ENCODE assay signal across 8 mouse cellular contexts in genomic region chr17:35163326-35164081, GRCm38 (mm10). TPM values are rescaled to one million over a fixed set of nuclear protein-coding genes. Genes with fewer than 3 reads are reported as not detected.
DNase-seq lines count a peak whose midpoint lies in the region; ATAC-seq and TF ChIP-seq lines count a peak whose summit lies in the region.

No protein-coding gene starts in this region.

- no peak for TF ChIP-seq POLR2A in cerebellum, adult 2 months (IDR thresholded peaks at IDR 0.05; ENCODE audit: borderline replicate concordance, insufficient read depth, low read length)
- TF ChIP-seq POLR2A in spleen, adult 2 months (IDR thresholded peaks at IDR 0.05; ENCODE audit: low read depth, low read length) = no peak

- no peak for DNase-seq in cerebellum, adult 2 months
- no peak for DNase-seq in cerebellum, postnatal 25 days
- DNase-seq in spleen, adult 2 months (ENCODE audit: low read depth in 1 of 2, low spot score in 2 of 2) = no peak
- DNase-seq in spleen, postnatal 4 days (ENCODE audit: low spot score in 2 of 2) = no peak
- no peak for DNase-seq in limb, embryonic 11.5 days (ENCODE audit: low spot score)
- DNase-seq in embryo, embryonic 9.5 days (ENCODE audit: extremely low spot score) = no peak
- DNase-seq in layer of hippocampus, postnatal 14 days (ENCODE audit: low spot score in 2 of 2) = no peak

- H3K36me3 ChIP-seq in spleen, adult 2 months (ENCODE audit: control insufficient read depth, insufficient read depth, low read length) = peaks cover 34% of the 10 kb centered on the region
- peaks cover 35% of the 10 kb centered on the region for H3K36me3 ChIP-seq in limb, embryonic 11.5 days (ENCODE audit: control insufficient read depth, insufficient read depth, low read length)
- H3K36me3 ChIP-seq in stomach, embryonic 15.5 days = peaks cover 35% of the 10 kb centered on the region

- no peak for ATAC-seq in limb, embryonic 11.5 days (ENCODE audit: insufficient number of reproducible peaks, low FRiP score, low TSS enrichment, low read depth)
- ATAC-seq in stomach, embryonic 15.5 days (ENCODE audit: insufficient read depth, low FRiP score, low read depth) = no peak

- peak overlapping the region; percentile 96 for H3K4me2 ChIP-seq in limb, embryonic 11.5 days (ENCODE audit: low read depth, severe bottlenecking)
- peak overlapping the region; percentile 76 for H3K4me2 ChIP-seq in stomach, embryonic 15.5 days

- peak overlapping the region; percentile 98 for H3K4me3 ChIP-seq in cerebellum, adult 2 months (replicated peaks; ENCODE audit: insufficient read depth, low read depth, low read length)
- peak overlapping the region; percentile 84 for H3K4me3 ChIP-seq in spleen, adult 2 months (ENCODE audit: extremely low read depth, insufficient read depth, insufficient read length)
- peak overlapping the region; percentile 100 for H3K4me3 ChIP-seq in limb, embryonic 11.5 days (ENCODE audit: low read depth, low read length)
- peak overlapping the region; percentile 100 for H3K4me3 ChIP-seq in stomach, embryonic 15.5 days (replicated peaks)

- H3K4me1 ChIP-seq in cerebellum, adult 2 months (ENCODE audit: control insufficient read depth, insufficient read depth, low read length) = peaks cover 13% of the 10 kb centered on the region; the same call in 1 of the 2 replicates
- peaks cover 6% of the 10 kb centered on the region; the same call in 1 of the 2 replicates for H3K4me1 ChIP-seq in spleen, adult 2 months (ENCODE audit: control insufficient read depth, insufficient read depth, insufficient read length)
- H3K4me1 ChIP-seq in limb, embryonic 11.5 days (ENCODE audit: control insufficient read depth, insufficient read depth, low read length) = peaks cover 11% of the 10 kb centered on the region; the same call in 1 of the 2 replicates
- peaks cover 16% of the 10 kb centered on the region for H3K4me1 ChIP-seq in stomach, embryonic 15.5 days

- TF ChIP-seq CTCF in cerebellum, adult 2 months (IDR thresholded peaks at IDR 0.05; ENCODE audit: borderline replicate concordance, insufficient read depth, low read depth, low read length) = no peak
- no peak for TF ChIP-seq CTCF in spleen, adult 2 months (IDR thresholded peaks at IDR 0.05; ENCODE audit: extremely low read depth, insufficient read depth, insufficient read length, insufficient replicate concordance)

- 2% methylated on average over 8 of the region's 8 CpGs for WGBS in cerebellum, adult 2 months
- WGBS in spleen, adult 2 months = 8% methylated on average over 8 of the region's 8 CpGs
- WGBS in limb, embryonic 11.5 days = 19% methylated on average over 8 of the region's 8 CpGs
- 8% methylated on average over 8 of the region's 8 CpGs for WGBS in stomach, embryonic 15.5 days

- H3K9ac ChIP-seq in limb, embryonic 11.5 days (ENCODE audit: low read length) = peak overlapping the region; percentile 99
- H3K9ac ChIP-seq in stomach, embryonic 15.5 days = peak overlapping the region; percentile 100

- no peaks in the 10 kb centered on the region for H3K27me3 ChIP-seq in cerebellum, adult 2 months (ENCODE audit: control insufficient read depth, insufficient read depth, low read length)
- H3K27me3 ChIP-seq in spleen, adult 2 months (ENCODE audit: control insufficient read depth, insufficient read depth, low read length) = no peaks in the 10 kb centered on the region
- H3K27me3 ChIP-seq in limb, embryonic 11.5 days (ENCODE audit: control insufficient read depth, insufficient read depth, low read length) = no peaks in the 10 kb centered on the region
- H3K27me3 ChIP-seq in stomach, embryonic 15.5 days (replicated peaks) = no peaks in the 10 kb centered on the region

- no peaks in the 10 kb centered on the region for H3K9me3 ChIP-seq in limb, embryonic 11.5 days (ENCODE audit: control insufficient read depth, low read length)
- H3K9me3 ChIP-seq in stomach, embryonic 15.5 days = no peaks in the 10 kb centered on the region

- peak overlapping the region; percentile 82; the same call in 1 of the 2 replicates for H3K27ac ChIP-seq in cerebellum, adult 2 months (ENCODE audit: insufficient read depth, low read length)
- H3K27ac ChIP-seq in spleen, adult 2 months (ENCODE audit: insufficient read depth, low read length) = peak overlapping the region; percentile 86; the same call in 1 of the 2 replicates
- peak overlapping the region; percentile 42; the same call in 1 of the 2 replicates for H3K27ac ChIP-seq in limb, embryonic 11.5 days (replicated peaks; ENCODE audit: low read depth, low read length)
- peak overlapping the region; percentile 94 for H3K27ac ChIP-seq in stomach, embryonic 15.5 days

RNA-seq across cellular contexts. Expression of gene Prrc2a, which starts 1.2 kb away (rescaled TPM):
- 277 and 289 TPM in 2 replicates for polyA plus RNA-seq in cerebellum, adult 2 months (2012; rRNA removed)
- 362 and 462 TPM in 2 replicates for polyA plus RNA-seq in spleen, adult 2 months (2012; rRNA removed)
- 215 and 234 TPM in 2 replicates for polyA plus RNA-seq in limb, embryonic 11.5 days (2014; fragmentation: Nextera tagmentation; extraction: Ambion mirVana)
- 148 and 172 TPM in 2 replicates for polyA plus RNA-seq in stomach, embryonic 15.5 days (2015; fragmentation: Nextera tagmentation; extraction: Ambion mirVana)
- total RNA-seq in layer of hippocampus, postnatal 14 days (2021) = 100 to 1,000 TPM; 305 to 314 TPM

RNA-seq across cellular contexts. Expression of gene Aif1, which starts 12.4 kb away (rescaled TPM):
- polyA plus RNA-seq in cerebellum, adult 2 months (2012; rRNA removed) = 2.1 and 4.1 TPM in 2 replicates
- polyA plus RNA-seq in spleen, adult 2 months (2012; rRNA removed) = 8.3 and 10.2 TPM in 2 replicates
- 3.4 and 3.9 TPM in 2 replicates for polyA plus RNA-seq in limb, embryonic 11.5 days (2014; fragmentation: Nextera tagmentation; extraction: Ambion mirVana)
- 18.7 and 21.9 TPM in 2 replicates for polyA plus RNA-seq in stomach, embryonic 15.5 days (2015; fragmentation: Nextera tagmentation; extraction: Ambion mirVana)
- 10 to 100 TPM in 1 of 2 experiments, 1 to 10 TPM in 1; 9.9 to 10.4 TPM for total RNA-seq in layer of hippocampus, postnatal 14 days (2021)

RNA-seq across cellular contexts. Expression of gene Lst1, which starts 24.7 kb away (rescaled TPM):
- polyA plus RNA-seq in cerebellum, adult 2 months (2012; rRNA removed) = 2.8 and 3.2 TPM in 2 replicates
- polyA plus RNA-seq in spleen, adult 2 months (2012; rRNA removed) = 109 and 112 TPM in 2 replicates
- polyA plus RNA-seq in limb, embryonic 11.5 days (2014; fragmentation: Nextera tagmentation; extraction: Ambion mirVana) = 4.0 and 4.7 TPM in 2 replicates
- polyA plus RNA-seq in stomach, embryonic 15.5 days (2015; fragmentation: Nextera tagmentation; extraction: Ambion mirVana) = 23.7 and 25.1 TPM in 2 replicates
- 10 to 100 TPM in 1 of 2 experiments, 1 to 10 TPM in 1; 8.2 to 12.1 TPM for total RNA-seq in layer of hippocampus, postnatal 14 days (2021)

RNA-seq across cellular contexts. Expression of gene Bag6, which starts 28.5 kb away (rescaled TPM):
- polyA plus RNA-seq in cerebellum, adult 2 months (2012; rRNA removed) = 211 and 226 TPM in 2 replicates
- 166 and 202 TPM in 2 replicates for polyA plus RNA-seq in spleen, adult 2 months (2012; rRNA removed)
- polyA plus RNA-seq in limb, embryonic 11.5 days (2014; fragmentation: Nextera tagmentation; extraction: Ambion mirVana) = 103 and 104 TPM in 2 replicates
- polyA plus RNA-seq in stomach, embryonic 15.5 days (2015; fragmentation: Nextera tagmentation; extraction: Ambion mirVana) = 42.2 and 48.0 TPM in 2 replicates
- 100 to 1,000 TPM; 289 TPM for total RNA-seq in layer of hippocampus, postnatal 14 days (2021)

RNA-seq across cellular contexts. Expression of gene Ltb, which starts 30.7 kb away (rescaled TPM):
- polyA plus RNA-seq in cerebellum, adult 2 months (2012; rRNA removed) = 0.34 and 0.38 TPM in 2 replicates
- 531 and 756 TPM in 2 replicates for polyA plus RNA-seq in spleen, adult 2 months (2012; rRNA removed)
- 0.45 and 0.54 TPM in 2 replicates for polyA plus RNA-seq in limb, embryonic 11.5 days (2014; fragmentation: Nextera tagmentation; extraction: Ambion mirVana)
- polyA plus RNA-seq in stomach, embryonic 15.5 days (2015; fragmentation: Nextera tagmentation; extraction: Ambion mirVana) = 3.7 and 5.5 TPM in 2 replicates
- 1 to 10 TPM in 1 of 2 experiments, under 1 TPM in 1; 0.55 to 1.0 TPM for total RNA-seq in layer of hippocampus, postnatal 14 days (2021)

Comparison
In these comparisons a context has a peak if more than half of its experiments do, and no peak if none do; other contexts are left out.
1. H3K27ac ChIP-seq: peak in every context shown above with its lines; median percentile 94 in stomach, embryonic 15.5 days; 86 in spleen, adult 2 months; 82 in cerebellum, adult 2 months; 42 in limb, embryonic 11.5 days.